Mouse (Mus musculus): Measurements from ENCODE around the gene 4930447C04Rik. TPM values are rescaled to one million over a fixed set of nuclear protein-coding genes. Genes with fewer than 3 reads are reported as not detected.

The 4930447C04Rik gene
- polyA plus RNA-seq, 1 experiment, result 91.6 TPM

- Histone ChIP-seq H3K27me3 (ENCODE audit: control insufficient read depth, insufficient read depth, low read length, poor library complexity, severe bottlenecking) (no peaks in the 10 kb centered on the region), H3K36me3 (ENCODE audit: control insufficient read depth, insufficient read depth, low read length, poor library complexity, severe bottlenecking) (no peaks in the 10 kb centered on the region), H3K4me3 (ENCODE audit: low read depth, low read length) (no peak overlapping the region), H3K9ac (ENCODE audit: low read depth, poor library complexity, severe bottlenecking) (no peak overlapping the region; the same call in 1 of the 2 replicates), H3K4me1 (ENCODE audit: control insufficient read depth, insufficient read depth, low read length) (no peaks in the 10 kb centered on the region), H3K9me3 (replicated peaks; ENCODE audit: control insufficient read depth, insufficient read depth, low read length, poor library complexity, severe bottlenecking) (no peaks in the 10 kb centered on the region), H3K27ac (ENCODE audit: insufficient read depth, low read length) (no peak overlapping the region)
- TF ChIP-seq CTCF (IDR thresholded peaks at IDR 0.05; ENCODE audit: low read depth, low read length), result peak; percentile 91
- peak; percentile 60; the same call in 1 of the 2 replicates for TF ChIP-seq EP300 (IDR thresholded peaks at IDR 0.05; ENCODE audit: insufficient read depth, low read depth, low read length)
- no peak for TF ChIP-seq POLR2A (IDR thresholded peaks at IDR 0.05; ENCODE audit: insufficient read depth, low read length)
These were observed 36.1 kb upstream of the 4930447C04Rik start for GRCm38 (mm10) chr12:72976718-72977117.

- Histone ChIP-seq H3K9me3 (replicated peaks; ENCODE audit: control insufficient read depth, insufficient read depth, low read length, poor library complexity, severe bottlenecking) (no peaks in the 10 kb centered on the region), H3K36me3 (ENCODE audit: control insufficient read depth, insufficient read depth, low read length, poor library complexity, severe bottlenecking) (no peaks in the 10 kb centered on the region), H3K4me3 (ENCODE audit: low read depth, low read length) (peak overlapping the region; percentile 19), H3K27ac (ENCODE audit: insufficient read depth, low read length) (peak overlapping the region; percentile 16), H3K4me1 (ENCODE audit: control insufficient read depth, insufficient read depth, low read length) (no peaks in the 10 kb centered on the region), H3K9ac (ENCODE audit: low read depth, poor library complexity, severe bottlenecking) (peak overlapping the region; percentile 32), H3K27me3 (ENCODE audit: control insufficient read depth, insufficient read depth, low read length, poor library complexity, severe bottlenecking) (no peaks in the 10 kb centered on the region)
- no peak for TF ChIP-seq EP300 (IDR thresholded peaks at IDR 0.05; ENCODE audit: insufficient read depth, low read depth, low read length)
- no peak for TF ChIP-seq POLR2A (IDR thresholded peaks at IDR 0.05; ENCODE audit: insufficient read depth, low read length)
- TF ChIP-seq CTCF (IDR thresholded peaks at IDR 0.05; ENCODE audit: low read depth, low read length), result no peak
These were observed 35.6 kb upstream of the 4930447C04Rik start for GRCm38 (mm10) chr12:72976172-72976571.

- no peaks in the 10 kb centered on the region for H3K27me3 ChIP-seq (ENCODE audit: control insufficient read depth, insufficient read depth, low read length, poor library complexity, severe bottlenecking)
- TF ChIP-seq EP300 (IDR thresholded peaks at IDR 0.05; ENCODE audit: insufficient read depth, low read depth, low read length) (no peak), CTCF (IDR thresholded peaks at IDR 0.05; ENCODE audit: low read depth, low read length) (no peak), POLR2A (IDR thresholded peaks at IDR 0.05; ENCODE audit: insufficient read depth, low read length) (no peak)
- H3K4me3 ChIP-seq (ENCODE audit: low read depth, low read length), result peak overlapping the region; percentile 59
- H3K27ac ChIP-seq (ENCODE audit: insufficient read depth, low read length), result no peak overlapping the region
- H3K9ac ChIP-seq (ENCODE audit: low read depth, poor library complexity, severe bottlenecking), result peak overlapping the region; percentile 1; the same call in 1 of the 2 replicates
- H3K4me1 ChIP-seq (ENCODE audit: control insufficient read depth, insufficient read depth, low read length), result no peaks in the 10 kb centered on the region
- no peaks in the 10 kb centered on the region for H3K36me3 ChIP-seq (ENCODE audit: control insufficient read depth, insufficient read depth, low read length, poor library complexity, severe bottlenecking)
- H3K9me3 ChIP-seq (replicated peaks; ENCODE audit: control insufficient read depth, insufficient read depth, low read length, poor library complexity, severe bottlenecking), result no peaks in the 10 kb centered on the region
These were observed 32.6 kb upstream of the 4930447C04Rik start for GRCm38 (mm10) chr12:72973161-72973560.

- no peaks in the 10 kb centered on the region for H3K27me3 ChIP-seq (ENCODE audit: control insufficient read depth, insufficient read depth, low read length, poor library complexity, severe bottlenecking)
These were observed 30.0 kb upstream of the 4930447C04Rik start for GRCm38 (mm10) chr12:72970620-72971019.

DNA sequence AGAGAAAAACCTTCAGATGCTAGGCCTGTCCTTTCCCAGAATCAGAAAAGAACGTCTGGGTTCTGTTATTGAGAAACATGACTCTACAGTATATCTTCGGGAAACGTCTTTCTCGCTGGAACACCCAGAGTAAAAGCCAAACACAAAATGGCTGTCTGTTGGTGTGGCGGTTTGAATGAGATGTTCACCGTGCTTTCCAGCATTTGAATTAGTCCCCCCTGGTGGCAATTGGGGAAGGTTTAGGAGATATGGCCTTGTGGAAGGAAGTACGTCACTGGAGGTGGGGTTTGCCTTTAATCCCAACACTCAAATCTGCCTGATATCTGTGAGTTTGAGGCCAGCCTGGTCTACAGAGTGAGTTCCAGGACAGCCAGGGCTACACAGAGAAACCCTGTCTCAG lies 27.0 kb upstream of the 4930447C04Rik start:
- H3K4me1 ChIP-seq (ENCODE audit: control insufficient read depth, insufficient read depth, low read length), result no peaks in the 10 kb centered on the region
- H3K36me3 ChIP-seq (ENCODE audit: control insufficient read depth, insufficient read depth, low read length, poor library complexity, severe bottlenecking), result no peaks in the 10 kb centered on the region
- H3K27me3 ChIP-seq (ENCODE audit: control insufficient read depth, insufficient read depth, low read length, poor library complexity, severe bottlenecking), result no peaks in the 10 kb centered on the region
- H3K27ac ChIP-seq (ENCODE audit: insufficient read depth, low read length), result no peak overlapping the region
- H3K4me3 ChIP-seq (ENCODE audit: low read depth, low read length), result no peak overlapping the region
- H3K9me3 ChIP-seq (replicated peaks; ENCODE audit: control insufficient read depth, insufficient read depth, low read length, poor library complexity, severe bottlenecking), result no peaks in the 10 kb centered on the region
- H3K9ac ChIP-seq (ENCODE audit: low read depth, poor library complexity, severe bottlenecking), result no peak overlapping the region
- TF ChIP-seq EP300 (IDR thresholded peaks at IDR 0.05; ENCODE audit: insufficient read depth, low read depth, low read length) (no peak), POLR2A (IDR thresholded peaks at IDR 0.05; ENCODE audit: insufficient read depth, low read length) (no peak), CTCF (IDR thresholded peaks at IDR 0.05; ENCODE audit: low read depth, low read length) (no peak)

More at GRCm38 (mm10) chr12:72970620-72971019, 30.0 kb upstream of the 4930447C04Rik start:
- Histone ChIP-seq H3K9ac (ENCODE audit: low read depth, poor library complexity, severe bottlenecking) (no peak overlapping the region), H3K9me3 (replicated peaks; ENCODE audit: control insufficient read depth, insufficient read depth, low read length, poor library complexity, severe bottlenecking) (no peaks in the 10 kb centered on the region), H3K27ac (ENCODE audit: insufficient read depth, low read length) (no peak overlapping the region), H3K36me3 (ENCODE audit: control insufficient read depth, insufficient read depth, low read length, poor library complexity, severe bottlenecking) (no peaks in the 10 kb centered on the region), H3K4me3 (ENCODE audit: low read depth, low read length) (no peak overlapping the region), H3K4me1 (ENCODE audit: control insufficient read depth, insufficient read depth, low read length) (no peaks in the 10 kb centered on the region)
- TF ChIP-seq EP300 (IDR thresholded peaks at IDR 0.05; ENCODE audit: insufficient read depth, low read depth, low read length) (no peak), CTCF (IDR thresholded peaks at IDR 0.05; ENCODE audit: low read depth, low read length) (no peak), POLR2A (IDR thresholded peaks at IDR 0.05; ENCODE audit: insufficient read depth, low read length) (no peak)

DNA sequence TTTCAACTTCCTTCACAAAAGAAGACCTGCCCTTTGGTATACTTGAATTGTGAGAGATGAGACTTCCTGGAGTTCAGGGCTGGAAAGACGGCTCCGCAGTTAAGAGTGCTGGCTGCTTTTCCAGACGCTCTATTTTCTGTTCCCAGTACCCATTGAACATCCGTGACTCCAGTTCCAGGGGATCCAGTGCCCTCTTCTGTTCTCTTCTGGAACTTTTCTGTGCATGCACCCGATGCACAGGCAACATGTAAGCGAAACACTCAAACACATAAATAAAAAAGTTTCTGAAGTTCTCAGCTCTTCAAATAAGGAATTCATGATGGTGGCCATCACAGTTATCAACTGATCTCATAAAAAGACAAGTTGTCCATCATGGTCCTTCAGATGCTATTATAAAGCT lies 22.2 kb upstream of the 4930447C04Rik start:
- peak; percentile 39 for TF ChIP-seq CTCF (IDR thresholded peaks at IDR 0.05; ENCODE audit: low read depth, low read length)
- TF ChIP-seq POLR2A (IDR thresholded peaks at IDR 0.05; ENCODE audit: insufficient read depth, low read length), result no peak
- no peak overlapping the region for H3K4me3 ChIP-seq (ENCODE audit: low read depth, low read length)
- no peaks in the 10 kb centered on the region for H3K27me3 ChIP-seq (ENCODE audit: control insufficient read depth, insufficient read depth, low read length, poor library complexity, severe bottlenecking)
- H3K9ac ChIP-seq (ENCODE audit: low read depth, poor library complexity, severe bottlenecking), result no peak overlapping the region
- no peaks in the 10 kb centered on the region for H3K4me1 ChIP-seq (ENCODE audit: control insufficient read depth, insufficient read depth, low read length)
- no peak overlapping the region for H3K27ac ChIP-seq (ENCODE audit: insufficient read depth, low read length)
- H3K9me3 ChIP-seq (replicated peaks; ENCODE audit: control insufficient read depth, insufficient read depth, low read length, poor library complexity, severe bottlenecking), result no peaks in the 10 kb centered on the region
- H3K36me3 ChIP-seq (ENCODE audit: control insufficient read depth, insufficient read depth, low read length, poor library complexity, severe bottlenecking), result no peaks in the 10 kb centered on the region
